Mouse (Mus musculus) heart, adult 2 months (tissue): ENCODE results near the gene Actr3.

Source experiments
- CTCF ChIP-seq: fragments of 200-600 bp; IDR thresholded peaks from 2 replicates; pipeline ENCODE4 v1.8.1; 2022; ENCODE audit warnings: antibody characterized with exemption, mild to moderate bottlenecking, moderate library complexity
- EP300 ChIP-seq: fragments of 200-500 bp; IDR thresholded peaks from 2 replicates; pipeline ENCODE4 v1.6.1; 2011; ENCODE audit warnings: low read depth, low read length, control low read depth; ENCODE audit not compliant: insufficient read depth
- POLR2A ChIP-seq: fragments of 200-500 bp; IDR thresholded peaks from 2 replicates; pipeline ENCODE4 v1.6.1; 2011; ENCODE audit warnings: mild to moderate bottlenecking, low read depth, low read length, control low read depth; ENCODE audit not compliant: insufficient read depth

- TF ChIP-seq CTCF, result no peak
- no peak for TF ChIP-seq POLR2A
- no peak for TF ChIP-seq EP300
Observed at GRCm38 (mm10) chr1:125463349-125463748, 27.8 kb upstream of the Actr3 start.
